Mouse (Mus musculus) forebrain, embryonic 14.5 days (tissue): ENCODE results near the gene Grap2. TPM values are rescaled to one million over a fixed set of nuclear protein-coding genes. Genes with fewer than 3 reads are reported as not detected.

Experiments
- ATAC-seq: fragments of 200-750 bp; cut with Nextera tagmentation; 2 replicates; pipeline ENCODE4 v1.8.0; 2017; ENCODE audit warnings: mild to moderate bottlenecking, moderate library complexity
- DNase-seq: peaks from one replicate; pipeline ENCODE4 v3.0.0-alpha.2; 2015; ENCODE audit warnings: low spot score
- H3K27ac ChIP-seq: fragments of 300-500 bp; sonication (generic); 2 replicates; pipeline ENCODE4 v1.5.1; 2014; ENCODE audit warnings: low read depth, mild to moderate bottlenecking, control low read depth, low read length, moderate library complexity
- H3K27me3 ChIP-seq: fragments of 300-500 bp; sonication (generic); replicated peaks from 2 replicates; pipeline ENCODE4 v1.6.1; 2014; ENCODE audit warnings: low read length, control low read depth, mixed read lengths; ENCODE audit not compliant: control insufficient read depth, insufficient read depth
- H3K36me3 ChIP-seq: fragments of 300-500 bp; sonication (generic); 2 replicates; pipeline ENCODE4 v1.6.1; 2014; ENCODE audit warnings: low read length, control low read depth; ENCODE audit not compliant: control insufficient read depth, insufficient read depth
- H3K4me1 ChIP-seq: fragments of 300-500 bp; sonication (generic); 2 replicates; pipeline ENCODE4 v1.6.1; 2014; ENCODE audit warnings: antibody characterized with exemption, low read length, control low read depth; ENCODE audit not compliant: control insufficient read depth, insufficient read depth
- H3K4me2 ChIP-seq: fragments of 300-500 bp; sonication (generic); 2 replicates; pipeline ENCODE4 v1.6.1; 2014; ENCODE audit warnings: mild to moderate bottlenecking, control low read depth, low read length
- H3K4me3 ChIP-seq: fragments of 300-500 bp; sonication (generic); 2 replicates; pipeline ENCODE4 v1.5.1; 2014; ENCODE audit warnings: low read depth, low read length, control low read depth
- H3K9ac ChIP-seq: fragments of 300-500 bp; sonication (generic); 2 replicates; pipeline ENCODE4 v1.6.1; 2014; ENCODE audit warnings: mild to moderate bottlenecking, low read length, control low read depth, moderate library complexity
- H3K9me3 ChIP-seq: fragments of 300-500 bp; sonication (generic); replicated peaks from 2 replicates; pipeline ENCODE4 v1.6.1; 2016; ENCODE audit warnings: low read length, control low read depth, mixed read lengths; ENCODE audit not compliant: control insufficient read depth
- WGBS: fragments of 180-500 bp; shearing (Covaris S2); extraction: QIAGEN DNeasy Blood & Tissue Kit; methylation state at CpG from one replicate; pipeline ENCODE4 v1.1.7; 2014; 5-methylcytosine and 5-hydroxymethylcytosine counted together
- polyA plus RNA-seq: library from polyadenylated mRNA; unstranded; fragments of >200 nt; fragmentation: Nextera tagmentation; extraction: Ambion mirVana; gene quantifications from 2 replicates; pipeline ENCODE4 v1.2.1, GENCODE M21; 2014

The Grap2 gene
- polyA plus RNA-seq, 1 experiment from 2014 or later = 0.24 TPM

- Histone ChIP-seq H3K9me3 (no peaks in the 10 kb centered on the region), H3K36me3 (no peaks in the 10 kb centered on the region), H3K27ac (no peak overlapping the region), H3K4me1 (no peaks in the 10 kb centered on the region), H3K4me3 (no peak overlapping the region), H3K9ac (no peak overlapping the region), H3K4me2 (no peak overlapping the region), H3K27me3 (no peaks in the 10 kb centered on the region)
- DNase-seq = no peak
- 77% methylated on average over 3 of the region's 3 CpGs for WGBS
- no peak for ATAC-seq
Measured at GRCm38 (mm10) chr15:80562446-80562845, 9.9 kb upstream of the Grap2 start.

- no peak for DNase-seq
- Histone ChIP-seq H3K4me1 (no peaks in the 10 kb centered on the region), H3K9ac (no peak overlapping the region), H3K4me2 (no peak overlapping the region), H3K27ac (no peak overlapping the region), H3K9me3 (no peaks in the 10 kb centered on the region), H3K4me3 (no peak overlapping the region), H3K27me3 (no peaks in the 10 kb centered on the region), H3K36me3 (no peaks in the 10 kb centered on the region)
- no peak for ATAC-seq
- 93% methylated on average over 6 of the region's 6 CpGs for WGBS
Measured at GRCm38 (mm10) chr15:80563634-80564208, 8.7 kb upstream of the Grap2 start.

- Histone ChIP-seq H3K9me3 (no peaks in the 10 kb centered on the region), H3K9ac (no peak within 1 kb of the TSS), H3K4me1 (no peaks in the 10 kb centered on the region), H3K4me3 (no peak within 1 kb of the TSS), H3K4me2 (no peak within 1 kb of the TSS), H3K36me3 (no peaks in the 10 kb centered on the region), H3K27me3 (no peaks in the 10 kb centered on the region), H3K27ac (0 out of 2 replicates have a peak within 1 kb of the TSS, but pooled peaks have one; percentile 14)
- ATAC-seq (no peak), DNase-seq (no peak)
- 81% methylated on average over 19 of the region's 19 CpGs for WGBS
Measured at GRCm38 (mm10) chr15:80565106-80565665, 7.2 kb upstream of the Grap2 start, which contains the start of gene Enthd1. Gene Enthd1, minus strand, starts transcription at chr15:80565156.

GRCm38 (mm10) chr15:80566696-80567095 is 5.7 kb upstream of the Grap2 start:
- H3K36me3 ChIP-seq = no peaks in the 10 kb centered on the region
- ATAC-seq = no peak
- H3K9me3 ChIP-seq = no peaks in the 10 kb centered on the region
- no peak overlapping the region for H3K4me3 ChIP-seq
- H3K4me2 ChIP-seq = no peak overlapping the region
- H3K27ac ChIP-seq = no peak overlapping the region
- no peaks in the 10 kb centered on the region for H3K27me3 ChIP-seq
- no peak overlapping the region for H3K9ac ChIP-seq
- no peaks in the 10 kb centered on the region for H3K4me1 ChIP-seq
- 93% methylated on average over 6 of the region's 6 CpGs for WGBS
- DNase-seq = no peak

- Histone ChIP-seq H3K27ac (no peak overlapping the region), H3K4me2 (no peak overlapping the region), H3K9ac (no peak overlapping the region), H3K4me3 (no peak overlapping the region), H3K27me3 (no peaks in the 10 kb centered on the region), H3K36me3 (no peaks in the 10 kb centered on the region), H3K4me1 (no peaks in the 10 kb centered on the region), H3K9me3 (no peaks in the 10 kb centered on the region)
- 91% methylated on average over 3 of the region's 3 CpGs for WGBS
- DNase-seq = no peak
- no peak for ATAC-seq
Measured at GRCm38 (mm10) chr15:80567139-80567538, 5.3 kb upstream of the Grap2 start.

- no peaks in the 10 kb centered on the region for H3K4me1 ChIP-seq
- H3K4me2 ChIP-seq = no peak overlapping the region
- H3K36me3 ChIP-seq = no peaks in the 10 kb centered on the region
- no peaks in the 10 kb centered on the region for H3K27me3 ChIP-seq
- 71% methylated on average over 4 of the region's 4 CpGs for WGBS
- H3K27ac ChIP-seq = no peak overlapping the region
- no peak overlapping the region for H3K4me3 ChIP-seq
- H3K9ac ChIP-seq = no peak overlapping the region
- DNase-seq (no peak), ATAC-seq (no peak)
- no peaks in the 10 kb centered on the region for H3K9me3 ChIP-seq
Measured at GRCm38 (mm10) chr15:80567731-80568130, 4.7 kb upstream of the Grap2 start.

- no peaks in the 10 kb centered on the region for H3K27me3 ChIP-seq
- H3K4me3 ChIP-seq = no peak overlapping the region
- H3K4me2 ChIP-seq = no peak overlapping the region
- WGBS = 86% methylated on average over 7 of the region's 7 CpGs
- no peak overlapping the region for H3K9ac ChIP-seq
- DNase-seq = no peak
- H3K36me3 ChIP-seq = no peaks in the 10 kb centered on the region
- H3K4me1 ChIP-seq = no peaks in the 10 kb centered on the region
- no peak overlapping the region for H3K27ac ChIP-seq
- H3K9me3 ChIP-seq = no peaks in the 10 kb centered on the region
- ATAC-seq = no peak
Measured at GRCm38 (mm10) chr15:80569205-80569604, 3.2 kb upstream of the Grap2 start.

- Histone ChIP-seq H3K36me3 (no peaks in the 10 kb centered on the region), H3K9me3 (no peaks in the 10 kb centered on the region), H3K27ac (no peak overlapping the region), H3K4me1 (no peaks in the 10 kb centered on the region), H3K9ac (no peak overlapping the region), H3K4me2 (no peak overlapping the region), H3K27me3 (no peaks in the 10 kb centered on the region), H3K4me3 (no peak overlapping the region)
- WGBS = 89% methylated on average over 1 of the region's 1 CpGs
- DNase-seq (no peak), ATAC-seq (no peak)
Measured at GRCm38 (mm10) chr15:80570226-80570625, 2.2 kb upstream of the Grap2 start.

- WGBS = 66% methylated on average over 7 of the region's 7 CpGs
- no peak for DNase-seq
- no peaks in the 10 kb centered on the region for H3K27me3 ChIP-seq
- H3K4me2 ChIP-seq = no peak overlapping the region
- no peak overlapping the region for H3K27ac ChIP-seq
- no peaks in the 10 kb centered on the region for H3K36me3 ChIP-seq
- H3K9me3 ChIP-seq = no peaks in the 10 kb centered on the region
- no peak overlapping the region for H3K9ac ChIP-seq
- H3K4me3 ChIP-seq = no peak overlapping the region
- no peak for ATAC-seq
- H3K4me1 ChIP-seq = no peaks in the 10 kb centered on the region
Measured at GRCm38 (mm10) chr15:80571611-80572010, 783 bp upstream of the Grap2 start.
